Mouse (Mus musculus): Measurements from ENCODE around the gene Tssk2. TPM values are rescaled to one million over a fixed set of nuclear protein-coding genes. Genes with fewer than 3 reads are reported as not detected.

Tssk2 gene
- total RNA-seq (2021) = not detected

DNA sequence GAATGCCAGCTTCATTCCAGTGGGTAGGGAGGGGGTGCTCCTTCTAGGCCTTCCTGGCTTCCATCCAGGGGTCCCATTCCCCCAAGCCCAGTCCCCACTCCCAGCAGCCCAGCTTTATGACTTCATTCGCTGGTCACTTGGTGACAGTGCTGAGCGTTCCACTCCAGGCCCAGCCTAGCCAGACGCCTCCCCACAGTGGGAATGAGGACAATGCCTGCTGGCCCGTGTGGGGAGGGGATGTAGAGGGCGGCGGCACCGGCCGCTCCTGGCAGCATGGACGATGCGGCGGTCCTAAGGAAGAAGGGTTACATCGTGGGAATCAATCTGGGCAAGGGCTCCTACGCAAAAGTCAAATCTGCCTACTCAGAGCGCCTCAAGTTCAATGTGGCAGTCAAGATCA, at the start of gene Tssk2, which contains the start of gene Dgcr2:
Gene Tssk2, plus strand, starts transcription at position 176 of the 400 bp plus-strand sequence.
Gene Dgcr2, minus strand, starts transcription at position 101 of the 400 bp plus-strand sequence.
- DNase-seq = no peak

- DNase-seq = peak; percentile 39
Measured at GRCm38 (mm10) chr16:17848928-17849327, 49.5 kb upstream of the Tssk2 start.

DNA sequence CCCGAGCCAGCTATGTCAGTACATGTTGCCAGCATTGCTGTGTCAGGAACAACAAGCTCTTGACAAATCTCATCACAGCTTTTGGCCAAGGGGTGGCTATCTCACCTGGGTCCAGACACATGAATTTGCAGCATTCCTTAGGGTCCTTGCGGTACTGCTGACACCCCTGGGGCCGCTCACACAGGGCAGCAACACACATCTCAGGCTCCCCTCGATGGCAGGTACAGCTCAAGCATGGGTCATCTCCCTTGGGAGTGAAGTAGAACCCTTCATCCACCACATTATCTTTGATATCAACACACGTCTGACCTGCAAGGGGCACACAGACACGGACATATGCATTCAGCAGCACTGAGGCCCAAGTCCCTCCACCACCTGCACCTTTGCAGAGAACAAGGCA, 49.0 kb upstream of the Tssk2 start:
- DNase-seq = no peak

- DNase-seq = no peak
Measured at GRCm38 (mm10) chr16:17851331-17851730, 47.1 kb upstream of the Tssk2 start.

GRCm38 (mm10) chr16:17851860-17852259, 46.6 kb upstream of the Tssk2 start:
- DNase-seq = no peak

DNA sequence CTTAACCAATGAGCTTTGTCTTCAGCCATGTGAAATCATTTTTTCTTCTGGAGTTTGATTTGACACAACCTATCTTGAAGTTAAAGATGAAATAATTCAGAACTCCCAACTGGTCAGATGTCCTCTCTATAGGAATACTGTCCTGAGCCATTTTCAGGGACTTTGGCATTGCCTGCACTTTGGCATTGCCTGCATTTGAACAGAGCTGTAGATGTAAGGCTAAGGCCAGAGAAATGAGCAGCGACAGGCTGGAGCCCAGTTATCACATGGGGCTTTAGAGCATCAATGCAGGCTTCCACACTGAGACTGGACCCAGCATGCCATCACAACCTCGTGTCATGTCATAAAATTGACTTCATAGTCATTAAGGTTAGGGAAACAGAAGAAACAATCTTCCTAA, 45.2 kb upstream of the Tssk2 start:
- DNase-seq = no peak

GRCm38 (mm10) chr16:17857157-17857556, 41.3 kb upstream of the Tssk2 start:
- DNase-seq = no peak

GRCm38 (mm10) chr16:17858592-17858991, 39.8 kb upstream of the Tssk2 start:
- peak; percentile 36 for DNase-seq

DNA sequence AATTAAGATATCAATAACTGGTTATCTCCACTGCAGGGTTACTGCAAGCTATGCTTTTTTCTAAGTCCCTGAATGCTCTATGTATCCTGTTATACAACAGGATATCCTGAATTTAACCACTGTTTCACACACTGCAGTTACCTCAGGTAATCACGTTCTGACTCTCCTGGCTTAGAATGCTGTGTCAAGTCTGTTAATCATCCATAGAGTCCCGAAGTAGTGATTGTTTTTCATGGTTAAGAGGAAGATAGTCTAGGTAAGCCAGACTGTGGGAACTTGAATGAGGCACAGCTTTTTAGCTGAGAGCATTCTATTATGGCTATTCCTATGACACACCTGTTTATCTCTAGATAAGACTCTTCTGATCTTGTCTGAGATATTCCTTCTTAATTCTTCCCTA, 33.1 kb upstream of the Tssk2 start:
- no peak for DNase-seq

- no peak for DNase-seq
Measured at GRCm38 (mm10) chr16:17865770-17866169, 32.7 kb upstream of the Tssk2 start.

DNA sequence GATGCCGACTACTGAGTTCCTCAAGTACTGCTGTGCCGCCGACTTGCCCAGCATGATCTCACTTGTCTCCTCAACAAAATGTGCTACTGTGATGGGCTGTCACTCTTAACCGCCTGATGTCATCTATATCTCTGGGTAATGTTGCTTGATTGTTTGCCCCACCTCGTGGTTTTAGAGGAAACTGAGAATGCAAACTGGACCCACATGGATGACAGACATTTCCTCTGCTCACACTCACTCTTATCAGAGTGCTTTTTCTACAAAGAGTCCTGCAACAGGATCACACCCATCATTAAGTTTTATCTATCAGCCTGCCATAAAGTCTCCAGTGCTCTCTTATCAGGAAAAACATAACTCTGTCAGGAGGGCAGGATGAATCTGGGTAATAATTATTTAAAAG, 27.2 kb upstream of the Tssk2 start:
- no peak for DNase-seq

GRCm38 (mm10) chr16:17872995-17873394, 25.4 kb upstream of the Tssk2 start:
- no peak for DNase-seq

GRCm38 (mm10) chr16:17875174-17875573, 23.3 kb upstream of the Tssk2 start:
- DNase-seq = no peak

- DNase-seq = no peak
Measured at GRCm38 (mm10) chr16:17876096-17876495, 22.3 kb upstream of the Tssk2 start.

GRCm38 (mm10) chr16:17879571-17879970, 18.9 kb upstream of the Tssk2 start:
- DNase-seq = no peak

DNA sequence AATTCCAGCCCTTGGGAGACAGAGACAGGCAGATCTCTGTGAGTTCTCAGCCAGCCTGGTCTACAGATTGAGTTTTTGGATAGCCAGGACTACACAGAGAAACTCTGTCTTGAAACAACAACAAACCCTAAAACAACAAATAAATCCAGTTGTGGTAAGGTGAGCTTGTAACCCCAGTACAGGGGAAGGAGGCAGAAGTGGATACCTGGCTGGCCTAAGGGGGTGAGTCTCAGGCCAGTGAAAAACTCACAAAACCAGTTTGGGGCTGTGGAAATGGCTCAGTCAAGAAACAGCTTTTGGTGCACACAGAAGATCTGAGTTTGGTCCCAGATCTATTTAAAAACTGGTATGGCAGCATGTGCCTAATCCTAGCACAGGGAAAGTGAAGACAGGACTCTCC, 16.2 kb upstream of the Tssk2 start:
- no peak for DNase-seq

GRCm38 (mm10) chr16:17884116-17884515, 14.3 kb upstream of the Tssk2 start:
- no peak for DNase-seq

DNA sequence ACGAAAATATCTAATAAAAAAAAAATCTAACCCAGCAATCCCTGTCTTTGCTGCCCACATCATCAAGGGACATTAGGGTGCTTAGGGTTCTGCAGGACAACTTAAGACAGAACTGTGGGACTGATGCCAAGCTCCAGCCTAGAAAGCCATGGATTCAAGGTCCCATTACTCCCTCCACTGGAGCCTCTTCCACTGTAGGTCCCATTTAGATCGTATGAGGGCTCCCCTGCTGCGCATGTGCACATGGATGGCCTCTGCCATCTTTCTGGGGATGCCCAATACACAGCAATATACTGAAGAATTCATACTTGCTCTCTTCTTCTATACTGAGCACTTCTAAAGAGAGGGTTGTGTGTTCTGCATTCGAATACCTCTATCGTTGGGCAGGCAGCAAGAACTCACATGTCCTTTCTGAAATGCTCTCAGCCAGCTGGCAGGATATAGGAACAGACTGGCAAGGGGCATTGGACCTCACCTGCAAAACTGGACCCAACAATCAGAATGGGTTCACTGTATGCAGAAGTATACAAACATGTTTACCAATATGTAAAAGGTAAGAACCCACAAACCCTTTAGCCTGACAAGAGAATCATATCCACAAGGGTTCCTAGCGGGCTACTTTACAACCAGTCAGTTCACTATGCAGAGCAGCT, 8.6 kb upstream of the Tssk2 start:
- DNase-seq = no peak

DNA sequence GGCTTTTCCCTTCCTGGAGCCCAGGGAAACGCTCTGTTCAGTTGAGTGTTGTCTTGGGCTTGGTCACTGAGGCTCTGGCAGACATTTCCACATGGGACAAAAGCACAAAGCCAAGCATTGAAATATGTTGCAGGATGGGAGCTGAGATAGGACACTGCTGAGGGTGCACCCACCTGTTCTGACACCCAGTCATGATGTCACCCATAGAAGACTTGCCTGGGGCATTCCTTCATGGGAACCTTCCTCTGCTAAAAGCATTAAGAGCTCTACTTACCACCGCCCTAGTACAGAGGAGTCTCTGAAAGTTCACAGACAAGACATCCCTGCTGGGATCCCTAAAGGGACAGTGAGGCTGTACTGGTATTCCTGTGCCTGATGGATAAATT, 8.1 kb upstream of the Tssk2 start:
- DNase-seq = no peak

- DNase-seq = peak; percentile 83
Measured at GRCm38 (mm10) chr16:17890917-17891566, 7.4 kb upstream of the Tssk2 start.

DNA sequence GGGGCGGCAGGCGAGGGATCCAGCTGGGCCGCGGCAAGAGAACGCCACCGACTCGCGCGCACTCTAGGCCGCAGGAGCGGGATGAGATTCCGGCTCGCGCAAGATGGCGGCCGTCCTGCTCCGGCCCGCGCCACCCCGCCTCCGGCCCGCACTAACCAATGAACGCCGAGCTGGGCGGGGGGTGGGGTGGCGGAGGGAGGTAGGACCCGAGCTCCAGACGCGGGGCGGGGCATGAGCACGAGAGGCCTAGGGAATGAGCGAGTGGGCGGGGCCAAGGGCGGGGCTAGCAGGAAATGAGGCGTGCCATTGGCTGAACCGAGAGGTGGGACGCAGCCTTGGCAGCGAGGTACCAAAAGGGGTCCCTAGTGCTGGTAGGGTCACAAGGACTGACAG, 6.9 kb upstream of the Tssk2 start, which contains the start of gene Gm20518:
Gene Gm20518, minus strand, starts transcription at position 105 of the 393 bp plus-strand sequence.
- DNase-seq = peak; percentile 100

DNA sequence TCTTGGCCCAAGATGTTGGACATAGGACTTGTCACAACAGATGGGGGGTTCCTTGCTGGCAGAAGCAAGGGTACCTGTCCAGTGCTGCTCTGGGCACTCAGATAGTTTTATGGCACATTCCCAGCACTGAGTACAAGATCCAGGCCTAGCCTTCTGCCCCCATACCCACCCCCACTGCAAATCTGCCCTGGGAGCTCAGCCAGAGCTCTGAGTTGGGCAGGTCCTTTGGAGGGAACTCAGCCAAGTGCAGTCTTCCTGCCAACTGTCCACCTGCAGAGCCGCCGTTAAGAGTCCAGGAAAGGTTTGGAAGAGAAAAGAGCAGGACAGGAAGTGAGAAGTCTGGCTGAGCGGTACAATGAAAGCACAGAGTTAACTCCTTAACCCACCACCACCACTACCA, 5.8 kb upstream of the Tssk2 start:
- DNase-seq = peak; percentile 76

GRCm38 (mm10) chr16:17893923-17894322, 4.5 kb upstream of the Tssk2 start, which contains the start of gene Tssk1:
Gene Tssk1, plus strand, starts transcription at chr16:17894223.
- no peak for DNase-seq

DNA sequence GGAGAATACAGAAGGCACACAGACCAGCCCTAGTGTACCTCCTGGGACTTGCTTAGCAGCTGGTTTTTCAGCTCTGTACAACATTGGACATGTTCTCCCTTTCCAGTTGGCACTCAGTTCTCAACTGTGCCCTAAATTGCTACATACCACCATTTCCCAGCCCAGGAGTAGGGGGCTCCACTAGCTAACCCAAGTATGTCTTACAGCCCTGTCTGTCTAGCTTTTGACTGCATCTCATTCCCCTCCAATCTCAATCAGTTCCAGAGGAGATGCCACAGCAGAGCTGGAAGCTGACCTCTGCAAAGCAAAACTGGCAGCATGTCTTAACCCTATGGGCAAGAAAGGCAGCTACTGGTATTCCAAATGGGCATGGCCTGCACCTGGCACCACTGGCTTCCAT, 2.3 kb upstream of the Tssk2 start:
- DNase-seq = no peak
